Mouse (Mus musculus) embryonic fibroblast, embryonic 13.5 days (primary cell): ENCODE measurements around the gene Hsd17b1.

Experiments
- CTCF ChIP-seq: IDR thresholded peaks from 2 replicates; pipeline ENCODE4 v1.5.1; 2011; ENCODE audit warnings: mild to moderate bottlenecking, control low read depth, low read length, moderate library complexity, borderline replicate concordance; ENCODE audit not compliant: insufficient read depth
- POLR2A ChIP-seq: IDR thresholded peaks from 2 replicates; pipeline ENCODE4 v1.6.1; 2011; ENCODE audit warnings: low read depth, mild to moderate bottlenecking, control low read depth, low read length, moderate library complexity

DNA sequence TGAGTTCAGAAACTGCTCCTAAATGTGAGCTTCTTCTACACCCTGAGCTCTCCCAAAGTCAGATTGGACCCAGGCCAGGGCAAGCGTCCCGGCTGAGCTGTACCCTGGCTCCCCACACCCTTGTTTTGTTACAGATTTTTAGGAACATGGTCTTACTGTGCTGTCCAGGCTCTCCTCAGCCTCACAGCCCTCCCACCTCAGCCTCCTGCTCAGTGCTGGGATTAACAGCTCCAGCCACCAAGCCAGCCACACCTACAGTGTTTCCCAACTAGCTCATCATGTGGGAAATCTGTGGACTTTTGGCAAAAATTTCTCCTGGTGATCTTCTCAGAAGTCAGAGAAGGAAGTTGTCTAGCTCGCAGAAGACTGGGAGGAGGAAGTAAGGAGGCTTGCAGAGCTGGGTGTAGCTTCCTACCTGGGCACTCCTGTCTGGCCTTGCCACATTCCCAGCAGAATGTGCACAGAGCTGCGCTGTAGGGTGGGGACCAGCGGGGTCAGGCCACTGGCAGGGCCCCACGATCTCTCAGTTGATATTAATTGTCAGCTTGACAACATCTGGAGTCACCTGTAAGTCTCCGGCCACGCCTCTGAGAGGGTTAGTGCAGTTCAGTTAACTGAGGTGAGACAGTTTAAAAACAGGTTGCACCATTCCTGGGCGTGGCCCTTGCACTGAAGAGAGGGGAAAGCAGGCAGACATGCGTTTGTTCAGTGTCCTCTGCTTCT, 25.3 kb upstream of the Hsd17b1 start:
- TF ChIP-seq POLR2A (no peak), CTCF (no peak)
